Mouse (Mus musculus) kidney, postnatal 0 days (tissue): ENCODE results near the gene Spire2. TPM values are rescaled to one million over a fixed set of nuclear protein-coding genes. Genes with fewer than 3 reads are reported as not detected.

Source experiments
- ATAC-seq: fragments of 200-750 bp; cut with Nextera tagmentation; replicated peaks from 2 replicates; pipeline ENCODE4 v1.8.0; 2017; ENCODE audit warnings: low read depth, moderate number of reproducible peaks, moderate TSS enrichment, moderate library complexity; ENCODE audit not compliant: low FRiP score
- DNase-seq: peaks from one replicate; pipeline ENCODE4 v3.0.0-alpha.2; 2016; ENCODE audit warnings: low spot score
- H3K27ac ChIP-seq: fragments of 300-500 bp; sonication (generic); 2 replicates; pipeline ENCODE4 v1.5.1; 2014; ENCODE audit warnings: mild to moderate bottlenecking
- H3K27me3 ChIP-seq: fragments of 300-500 bp; sonication (generic); 2 replicates; pipeline ENCODE4 v1.6.1; 2014; ENCODE audit warnings: low read length, mixed read lengths; ENCODE audit not compliant: insufficient read depth
- H3K36me3 ChIP-seq: fragments of 300-500 bp; sonication (generic); 2 replicates; pipeline ENCODE4 v1.6.1; 2014; ENCODE audit warnings: low read length, mixed read lengths; ENCODE audit not compliant: insufficient read depth
- H3K4me1 ChIP-seq: fragments of 300-500 bp; sonication (generic); replicated peaks from 2 replicates; pipeline ENCODE4 v1.6.1; 2014; ENCODE audit warnings: antibody characterized with exemption, low read length, mixed read lengths; ENCODE audit not compliant: insufficient read depth
- H3K4me2 ChIP-seq: fragments of 300-500 bp; sonication (generic); 2 replicates; pipeline ENCODE4 v1.6.1; 2014; ENCODE audit warnings: mild to moderate bottlenecking, low read length, moderate library complexity, mixed read lengths
- H3K4me3 ChIP-seq: fragments of 300-500 bp; sonication (generic); replicated peaks from 2 replicates; pipeline ENCODE4 v1.5.1; 2014; ENCODE audit warnings: low read depth, low read length
- H3K9ac ChIP-seq: fragments of 300-500 bp; sonication (generic); 2 replicates; pipeline ENCODE4 v1.6.1; 2014; ENCODE audit warnings: low read depth, low read length
- H3K9me3 ChIP-seq: fragments of 300-500 bp; sonication (generic); replicated peaks from 2 replicates; pipeline ENCODE4 v1.6.1; 2016; ENCODE audit warnings: low read length, inconsistent platforms, mixed read lengths
- CTCF ChIP-seq: IDR thresholded peaks from 2 replicates; pipeline ENCODE4 v1.5.1; 2016; ENCODE audit warnings: antibody characterized with exemption, low read depth, mild to moderate bottlenecking, moderate library complexity
- WGBS: fragments of 180-500 bp; shearing (Covaris S2); extraction: QIAGEN DNeasy Blood & Tissue Kit; methylation state at CpG from one replicate; pipeline ENCODE4 v1.1.7; 2014; 5-methylcytosine and 5-hydroxymethylcytosine counted together
- polyA plus RNA-seq: library from polyadenylated mRNA; unstranded; fragments of >200 nt; fragmentation: Nextera tagmentation; extraction: Ambion mirVana; gene quantifications from 2 replicates; pipeline ENCODE4 v1.2.1, GENCODE M21; 2015

Spire2 gene
- polyA plus RNA-seq, 1 experiment from 2014 or later, result 5.8 TPM

DNA sequence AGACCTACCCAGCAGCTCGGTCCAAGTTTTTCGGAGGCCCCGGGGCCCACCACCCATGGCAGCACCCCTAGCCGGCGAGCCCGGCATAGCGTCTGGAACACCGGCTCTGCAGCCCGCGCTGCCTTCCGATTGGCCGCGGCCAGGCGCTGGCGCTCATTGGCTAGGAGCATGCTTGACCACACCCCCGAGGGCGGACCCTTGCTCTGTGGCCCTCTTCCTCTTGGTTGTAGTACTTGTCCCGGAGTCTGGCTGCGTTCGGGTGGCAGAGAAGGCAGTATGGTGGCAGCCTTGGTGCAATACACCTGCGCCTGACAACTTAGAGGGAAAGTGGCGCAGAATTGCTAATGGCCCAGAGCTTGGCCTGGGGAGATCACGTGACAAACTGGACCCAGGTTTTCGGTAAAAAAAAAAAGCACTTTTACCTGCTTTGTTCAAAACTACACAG is 14.0 kb upstream of the Spire2 start, which contains the start of gene Fanca:
TSS of gene Fanca (minus strand) at position 110 of the 445 bp plus-strand sequence.
- Histone ChIP-seq H3K27me3 (no peaks in the 10 kb centered on the region), H3K4me2 (peak within 1 kb of the TSS; percentile 94), H3K9me3 (no peaks in the 10 kb centered on the region), H3K4me3 (peak within 1 kb of the TSS; percentile 53), H3K4me1 (0 out of 2 replicates have a peak, but pooled peaks cover 3% of the 10 kb centered on the region), H3K27ac (peak within 1 kb of the TSS; percentile 85), H3K36me3 (no peaks in the 10 kb centered on the region), H3K9ac (peak within 1 kb of the TSS; percentile 69)
- ATAC-seq (peak; percentile 97), DNase-seq (peak; percentile 97)
- TF ChIP-seq CTCF, result peak; percentile 41
- WGBS, result 2% methylated on average over 24 of the region's 24 CpGs

DNA sequence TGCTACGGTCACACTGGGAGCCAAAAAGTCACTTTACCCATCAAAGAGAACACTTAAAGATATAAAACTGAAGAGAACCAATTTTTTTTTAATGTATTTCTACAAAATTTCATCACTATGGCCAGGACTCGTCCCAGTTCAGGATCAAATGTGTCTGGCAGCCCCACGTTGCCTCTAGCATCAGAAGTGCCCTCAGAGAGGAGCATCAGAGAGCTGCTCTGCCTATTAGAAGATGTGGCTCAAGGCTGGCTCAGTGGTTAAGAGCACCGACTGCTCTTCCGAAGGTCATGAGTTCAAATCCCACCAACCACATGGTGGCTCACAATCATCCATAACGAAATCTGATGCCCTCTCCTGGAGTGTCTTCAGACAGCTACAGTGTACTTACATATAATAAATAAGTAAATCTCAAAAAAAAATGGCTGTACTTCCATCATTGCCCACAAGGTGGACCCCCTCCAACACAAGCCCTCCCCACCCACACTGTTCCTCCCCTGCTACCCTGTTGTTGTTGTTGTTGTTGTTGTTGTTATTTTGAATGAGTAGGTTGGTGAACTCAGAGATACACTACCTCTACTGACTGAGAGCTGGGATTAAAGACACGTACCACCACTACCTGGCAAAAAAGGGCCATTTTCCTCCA is 12.9 kb upstream of the Spire2 start:
- DNase-seq (peak; percentile 68), ATAC-seq (no peak)
- TF ChIP-seq CTCF, result peak; percentile 85
- Histone ChIP-seq H3K4me1 (0 out of 2 replicates have a peak, but pooled peaks cover 3% of the 10 kb centered on the region), H3K27me3 (no peaks in the 10 kb centered on the region), H3K4me2 (no peak overlapping the region), H3K9ac (no peak overlapping the region), H3K27ac (no peak overlapping the region), H3K4me3 (no peak overlapping the region), H3K36me3 (no peaks in the 10 kb centered on the region), H3K9me3 (no peaks in the 10 kb centered on the region)
- 34% methylated on average over 7 of the region's 7 CpGs for WGBS

DNA sequence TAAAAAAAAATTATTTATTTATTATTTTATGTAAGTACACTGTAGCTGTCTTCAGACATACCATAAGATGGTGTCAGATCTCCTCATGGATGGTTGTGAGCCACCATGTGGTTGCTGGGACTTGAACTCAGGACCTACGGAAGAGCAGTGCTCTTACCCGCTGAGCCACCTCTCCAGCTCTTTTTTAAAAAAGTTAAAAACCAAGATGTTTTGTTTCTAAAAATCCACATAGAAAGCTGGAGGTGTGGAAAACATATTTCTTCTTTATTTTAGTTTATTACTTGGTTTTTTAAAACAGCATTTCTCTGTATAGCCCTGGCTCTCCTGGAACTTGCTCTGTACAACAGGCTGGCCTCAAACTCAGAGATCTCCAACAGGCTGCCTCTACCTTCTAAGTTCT is 4.0 kb upstream of the Spire2 start:
- Histone ChIP-seq H3K27ac (no peak overlapping the region), H3K4me1 (0 out of 2 replicates have a peak, but pooled peaks cover 2% of the 10 kb centered on the region), H3K4me3 (no peak overlapping the region), H3K36me3 (no peaks in the 10 kb centered on the region), H3K9me3 (no peaks in the 10 kb centered on the region), H3K9ac (no peak overlapping the region), H3K27me3 (no peaks in the 10 kb centered on the region), H3K4me2 (no peak overlapping the region)
- TF ChIP-seq CTCF, result no peak
- 89% methylated on average over 2 of the region's 2 CpGs for WGBS
- no peak for ATAC-seq
- DNase-seq, result no peak

DNA sequence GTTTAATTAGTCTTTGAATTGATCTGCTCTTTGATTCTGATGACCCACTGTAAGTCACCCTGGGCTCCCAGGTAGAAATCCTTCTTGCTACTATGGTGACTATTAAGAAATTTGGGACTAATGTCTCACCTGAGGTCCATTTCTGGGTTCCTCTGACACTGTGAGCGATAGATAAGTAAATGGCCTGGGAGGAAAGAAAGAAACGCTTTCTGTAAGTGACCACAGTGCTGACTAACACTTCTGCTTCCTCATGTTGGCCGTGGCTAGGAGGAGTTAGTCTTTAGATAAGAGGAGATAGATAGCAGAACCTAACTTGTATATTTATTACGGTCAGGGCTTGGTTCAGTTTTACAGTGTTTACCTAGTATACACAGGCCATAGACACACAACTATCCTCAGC is 3.2 kb upstream of the Spire2 start:
- H3K27me3 ChIP-seq, result no peaks in the 10 kb centered on the region
- no peaks in the 10 kb centered on the region for H3K36me3 ChIP-seq
- H3K4me1 ChIP-seq, result 0 out of 2 replicates have a peak, but pooled peaks cover 2% of the 10 kb centered on the region
- no peak overlapping the region for H3K27ac ChIP-seq
- no peak overlapping the region for H3K4me2 ChIP-seq
- DNase-seq (no peak), ATAC-seq (no peak)
- no peak overlapping the region for H3K4me3 ChIP-seq
- H3K9ac ChIP-seq, result no peak overlapping the region
- no peak for TF ChIP-seq CTCF
- H3K9me3 ChIP-seq, result no peaks in the 10 kb centered on the region
- 81% methylated on average over 4 of the region's 4 CpGs for WGBS

DNA sequence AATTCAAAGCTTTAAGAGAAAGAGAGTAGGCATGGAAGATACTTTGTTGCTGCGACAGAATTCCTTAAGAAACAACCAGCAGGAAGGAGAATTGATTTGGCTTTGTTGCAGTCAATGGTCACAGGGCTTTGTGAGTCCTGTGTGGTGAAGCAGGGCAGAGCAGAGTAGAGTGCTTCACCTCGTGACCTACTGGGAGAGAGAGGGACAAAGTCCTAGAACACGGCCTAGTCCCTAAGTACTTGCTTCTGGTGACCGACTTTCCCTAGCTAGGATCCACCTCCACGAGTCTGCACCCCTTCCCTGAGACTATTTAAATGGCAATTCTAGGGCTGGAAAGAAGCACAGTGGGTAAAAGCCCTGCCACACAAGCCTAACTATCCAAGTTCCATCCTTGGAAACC is 2.6 kb upstream of the Spire2 start:
- DNase-seq, result no peak
- Histone ChIP-seq H3K4me3 (no peak overlapping the region), H3K9me3 (no peaks in the 10 kb centered on the region), H3K9ac (no peak overlapping the region), H3K4me2 (no peak overlapping the region), H3K27me3 (no peaks in the 10 kb centered on the region), H3K4me1 (0 out of 2 replicates have a peak, but pooled peaks cover 2% of the 10 kb centered on the region), H3K27ac (no peak overlapping the region), H3K36me3 (no peaks in the 10 kb centered on the region)
- 68% methylated on average over 5 of the region's 5 CpGs for WGBS
- no peak for ATAC-seq
- no peak for TF ChIP-seq CTCF

DNA sequence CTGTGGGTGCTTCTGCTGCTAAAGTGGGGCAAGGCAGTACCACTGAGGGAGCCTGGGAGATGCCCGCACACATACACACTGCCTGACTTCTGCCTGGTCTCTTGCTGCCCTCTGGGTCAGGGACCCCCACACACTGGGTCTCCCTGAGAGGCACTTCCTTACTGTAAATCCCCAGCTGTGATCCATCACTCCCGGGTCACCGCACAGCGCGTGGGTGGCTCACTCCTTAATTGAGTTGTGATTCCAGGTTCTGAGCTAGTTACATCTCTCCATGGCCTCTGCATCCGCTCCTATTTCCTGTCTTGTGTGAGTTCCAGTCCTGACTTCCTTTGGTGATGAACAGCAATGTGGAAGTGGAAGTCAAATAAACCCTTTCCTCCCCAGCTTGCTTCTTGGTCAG is 1.8 kb upstream of the Spire2 start:
- TF ChIP-seq CTCF, result no peak
- 17% methylated on average over 6 of the region's 6 CpGs for WGBS
- H3K36me3 ChIP-seq, result no peaks in the 10 kb centered on the region

DNA sequence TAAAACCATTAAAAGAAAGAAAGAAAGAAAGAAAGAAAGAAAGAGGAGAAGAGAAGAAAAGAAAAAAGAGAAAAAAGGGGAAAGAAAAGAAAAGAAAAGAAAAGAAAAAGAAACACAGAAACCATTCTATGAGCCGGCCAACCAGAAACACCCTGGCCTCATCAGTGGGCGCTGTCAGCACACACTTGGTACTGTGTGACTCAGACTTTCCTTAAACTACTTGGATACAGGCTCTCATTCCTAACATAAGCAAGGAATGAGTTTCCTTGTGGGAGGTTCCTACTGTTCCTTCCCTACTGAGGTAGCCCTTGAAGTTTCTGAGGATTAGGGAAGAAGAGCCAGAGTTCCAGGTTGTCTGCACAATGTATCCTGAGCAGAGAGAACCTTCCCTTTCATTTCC is 1.2 kb upstream of the Spire2 start:
- ATAC-seq, result no peak
- WGBS, result 78% methylated on average over 2 of the region's 2 CpGs
- no peak for TF ChIP-seq CTCF

More for the DNA sequence above, 1.8 kb upstream of the Spire2 start:
- no peak overlapping the region for H3K27ac ChIP-seq
- H3K9ac ChIP-seq, result no peak overlapping the region
- H3K4me2 ChIP-seq, result no peak overlapping the region
- DNase-seq (no peak), ATAC-seq (no peak)
- H3K4me3 ChIP-seq, result no peak overlapping the region
- H3K9me3 ChIP-seq, result no peaks in the 10 kb centered on the region
- H3K4me1 ChIP-seq, result 0 out of 2 replicates have a peak, but pooled peaks cover 2% of the 10 kb centered on the region
- H3K27me3 ChIP-seq, result no peaks in the 10 kb centered on the region

More for the DNA sequence above, 1.2 kb upstream of the Spire2 start:
- Histone ChIP-seq H3K9me3 (no peaks in the 10 kb centered on the region), H3K36me3 (no peaks in the 10 kb centered on the region), H3K4me3 (no peak overlapping the region), H3K4me1 (0 out of 2 replicates have a peak, but pooled peaks cover 2% of the 10 kb centered on the region), H3K27me3 (no peaks in the 10 kb centered on the region), H3K27ac (no peak overlapping the region), H3K9ac (no peak overlapping the region), H3K4me2 (no peak overlapping the region)
- DNase-seq, result no peak
